Mouse (Mus musculus) lung, adult 2 months (tissue): ENCODE measurements at regions not wholly inside any gene's neighbourhood (a gene's known extent, or its start where the extent isn't known, plus 50 kb on each side); places are given as distances from the start of the nearest gene placed in this dataset.

Source experiments
- CTCF ChIP-seq: fragments of 200-500 bp; IDR thresholded peaks from 2 replicates; pipeline ENCODE4 v1.5.1; 2011; ENCODE audit warnings: mild to moderate bottlenecking, low read length, control low read depth; ENCODE audit not compliant: insufficient read depth
- POLR2A ChIP-seq: fragments of 200-500 bp; IDR thresholded peaks from 2 replicates; pipeline ENCODE4 v1.6.1; 2011; ENCODE audit warnings: low read depth, mild to moderate bottlenecking, control low read depth, low read length, borderline replicate concordance; ENCODE audit errors: extremely low read depth

DNA sequence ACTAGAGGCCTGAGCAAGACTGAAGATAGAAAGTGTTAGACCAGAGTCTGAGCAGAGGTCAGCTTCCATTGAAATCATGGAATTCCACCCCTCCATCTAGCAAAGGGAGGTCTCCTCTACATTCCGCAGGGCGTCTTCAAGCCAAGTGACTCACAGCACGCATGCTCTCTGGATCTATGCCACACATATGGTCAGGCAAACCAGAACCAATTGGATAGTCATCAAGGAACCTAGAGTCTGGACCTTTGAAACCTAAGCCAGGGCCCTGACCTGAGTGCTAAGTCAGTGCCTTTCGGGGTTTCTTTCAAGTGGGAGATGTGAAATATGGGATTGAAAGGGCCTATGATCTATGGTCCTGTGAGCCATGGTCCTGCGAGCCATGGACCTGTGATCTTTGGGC, 195.4 kb upstream of the Habp2 start:
- TF ChIP-seq CTCF = no peak
- no peak for TF ChIP-seq POLR2A
